10 mouse cellular contexts compared by ENCODE assay signal in the genomic region with DNA sequence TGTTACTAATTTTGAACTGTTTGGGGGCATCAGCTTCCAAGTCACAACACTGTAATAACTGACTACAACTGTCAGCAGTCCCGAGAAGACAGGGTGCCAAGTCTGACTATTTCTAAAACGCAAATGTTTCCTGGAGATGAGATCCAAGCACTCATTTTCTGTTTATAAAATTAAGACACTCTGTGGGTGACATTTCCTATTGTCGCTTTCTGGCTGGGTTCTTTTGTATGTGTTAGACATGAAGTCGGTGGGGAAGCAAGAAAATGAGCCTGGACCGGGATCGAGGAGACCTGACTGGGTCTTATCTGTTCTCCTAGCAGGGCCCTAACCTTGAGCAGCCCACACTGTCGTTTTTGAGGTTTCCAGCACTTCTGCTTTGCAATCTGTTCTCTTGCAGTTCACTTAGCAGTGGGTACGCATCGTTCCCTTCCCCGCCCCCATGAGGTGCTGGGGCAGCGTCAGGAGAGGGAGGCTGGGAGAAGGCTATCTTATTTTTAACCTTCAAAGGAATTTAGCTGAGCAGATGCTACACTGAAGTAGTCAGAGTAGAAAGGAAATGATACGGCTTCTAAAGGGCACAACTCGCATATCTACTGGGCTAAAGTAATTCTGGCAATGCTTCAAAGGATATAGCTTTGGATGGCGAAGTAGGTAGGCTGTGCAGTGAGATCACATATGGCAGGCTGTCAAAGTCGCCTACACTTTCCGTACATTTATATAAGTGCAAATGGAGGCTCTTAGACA.
A peak's percentile ranks its signal among the peaks of the same experiment; 100 is the strongest.
DNase-seq lines count a peak whose midpoint lies in the region; ATAC-seq lines count a peak whose summit lies in the region.
"Had no signal": no experiment of that assay in that cellular context is flagged by ENCODE, and none has a peak within 500 bp of the region (broad histone marks: within the 10 kb centered on the region; RNA-seq: fewer than 3 reads in every experiment).

No protein-coding gene starts in this region.

- H3K9ac ChIP-seq in forebrain, embryonic 13.5 days = no peak overlapping the region
- no peak overlapping the region for H3K9ac ChIP-seq in midbrain, embryonic 14.5 days (replicated peaks; ENCODE audit: low read length)

- H3K27ac ChIP-seq in forebrain, embryonic 13.5 days = peak overlapping the region; percentile 65; the same call in 1 of the 2 replicates
- H3K27ac ChIP-seq in forebrain, embryonic 10.5 days = no peak overlapping the region
- H3K27ac ChIP-seq in midbrain, embryonic 14.5 days (replicated peaks; ENCODE audit: low read depth, low read length) = no peak overlapping the region

- peaks cover 61% of the 10 kb centered on the region for H3K4me1 ChIP-seq in forebrain, embryonic 13.5 days
- H3K4me1 ChIP-seq in forebrain, embryonic 10.5 days = peaks cover 33% of the 10 kb centered on the region
- H3K4me1 ChIP-seq in midbrain, embryonic 14.5 days (ENCODE audit: control insufficient read depth, insufficient read depth, low read length) = peaks cover 50% of the 10 kb centered on the region

- no peaks in the 10 kb centered on the region for H3K9me3 ChIP-seq in forebrain, embryonic 13.5 days (replicated peaks)
- no peaks in the 10 kb centered on the region for H3K9me3 ChIP-seq in forebrain, embryonic 10.5 days
- H3K9me3 ChIP-seq in midbrain, embryonic 14.5 days (ENCODE audit: control insufficient read depth, low read length) = no peaks in the 10 kb centered on the region

- no peaks in the 10 kb centered on the region for H3K36me3 ChIP-seq in forebrain, embryonic 13.5 days (ENCODE audit: poor library complexity, severe bottlenecking)
- H3K36me3 ChIP-seq in forebrain, embryonic 10.5 days (replicated peaks) = no peaks in the 10 kb centered on the region
- H3K36me3 ChIP-seq in midbrain, embryonic 14.5 days (ENCODE audit: control insufficient read depth, insufficient read depth, low read length) = no peaks in the 10 kb centered on the region

- 55% methylated on average over 16 of the region's 16 CpGs for WGBS in forebrain, embryonic 13.5 days
- WGBS in forebrain, embryonic 10.5 days = 88% methylated on average over 16 of the region's 16 CpGs
- WGBS in midbrain, embryonic 14.5 days = 47% methylated on average over 16 of the region's 16 CpGs

- no peak overlapping the region for H3K4me2 ChIP-seq in forebrain, embryonic 13.5 days
- H3K4me2 ChIP-seq in midbrain, embryonic 14.5 days (ENCODE audit: low read length) = no peak overlapping the region

- H3K4me3 ChIP-seq in forebrain, embryonic 13.5 days = no peak overlapping the region
- H3K4me3 ChIP-seq in forebrain, embryonic 10.5 days = no peak overlapping the region
- H3K4me3 ChIP-seq in midbrain, embryonic 14.5 days (replicated peaks; ENCODE audit: low read depth, low read length) = no peak overlapping the region

- no peaks in the 10 kb centered on the region for H3K27me3 ChIP-seq in forebrain, embryonic 13.5 days
- H3K27me3 ChIP-seq in forebrain, embryonic 10.5 days (ENCODE audit: poor library complexity, severe bottlenecking) = no peaks in the 10 kb centered on the region
- H3K27me3 ChIP-seq in midbrain, embryonic 14.5 days (ENCODE audit: control insufficient read depth, insufficient read depth, low read length) = no peaks in the 10 kb centered on the region

- no peak for DNase-seq in forebrain, embryonic 10.5 days (ENCODE audit: extremely low spot score, low spot score)
- peak; percentile 12 for DNase-seq in lung, postnatal 10 days
- DNase-seq in lung, postnatal 36 days = no peak
- DNase-seq in layer of hippocampus, adult 9-11 months = peak; percentile 39
- DNase-seq in testis, postnatal 10 days (ENCODE audit: low spot score) = peak; percentile 56
- no peak for DNase-seq in midbrain, embryonic 14.5 days
- DNase-seq: B cell, adult 2 months; heart, postnatal 10 days had no signal

- 0 out of 2 replicates have a peak, but pooled peaks have one; percentile 50 for ATAC-seq in forebrain, embryonic 13.5 days
- ATAC-seq in inflammation-experienced regulatory T-cells, adult 6 months = no peak
- no peak for ATAC-seq in midbrain, embryonic 14.5 days (ENCODE audit: low FRiP score, low TSS enrichment)

Comparison
In these comparisons a context has a peak if more than half of its experiments do, and no peak if none do; other contexts are left out.
1. DNase-seq: peak in lung, postnatal 10 days (single experiment), layer of hippocampus, adult 9-11 months (single experiment) and testis, postnatal 10 days (single experiment); none in forebrain, embryonic 10.5 days (single experiment), lung, postnatal 36 days (single experiment) and midbrain, embryonic 14.5 days (single experiment).